Mouse (Mus musculus): ENCODE data around the gene Fcrlb.

- TF ChIP-seq CTCF (IDR thresholded peaks at IDR 0.05; ENCODE audit: low read depth, low read length) (no peak), EP300 (IDR thresholded peaks at IDR 0.05; ENCODE audit: insufficient read depth, low read depth, low read length) (no peak), POLR2A (IDR thresholded peaks at IDR 0.05; ENCODE audit: insufficient read depth, low read length) (no peak)
Observed at GRCm38 (mm10) chr1:170928467-170928866, 15.7 kb upstream of the Fcrlb start.
